Mouse (Mus musculus): ENCODE data around the gene Inka2.
A peak's percentile ranks its signal among the peaks of the same experiment; 100 is the strongest.

The Inka2 gene

DNA sequence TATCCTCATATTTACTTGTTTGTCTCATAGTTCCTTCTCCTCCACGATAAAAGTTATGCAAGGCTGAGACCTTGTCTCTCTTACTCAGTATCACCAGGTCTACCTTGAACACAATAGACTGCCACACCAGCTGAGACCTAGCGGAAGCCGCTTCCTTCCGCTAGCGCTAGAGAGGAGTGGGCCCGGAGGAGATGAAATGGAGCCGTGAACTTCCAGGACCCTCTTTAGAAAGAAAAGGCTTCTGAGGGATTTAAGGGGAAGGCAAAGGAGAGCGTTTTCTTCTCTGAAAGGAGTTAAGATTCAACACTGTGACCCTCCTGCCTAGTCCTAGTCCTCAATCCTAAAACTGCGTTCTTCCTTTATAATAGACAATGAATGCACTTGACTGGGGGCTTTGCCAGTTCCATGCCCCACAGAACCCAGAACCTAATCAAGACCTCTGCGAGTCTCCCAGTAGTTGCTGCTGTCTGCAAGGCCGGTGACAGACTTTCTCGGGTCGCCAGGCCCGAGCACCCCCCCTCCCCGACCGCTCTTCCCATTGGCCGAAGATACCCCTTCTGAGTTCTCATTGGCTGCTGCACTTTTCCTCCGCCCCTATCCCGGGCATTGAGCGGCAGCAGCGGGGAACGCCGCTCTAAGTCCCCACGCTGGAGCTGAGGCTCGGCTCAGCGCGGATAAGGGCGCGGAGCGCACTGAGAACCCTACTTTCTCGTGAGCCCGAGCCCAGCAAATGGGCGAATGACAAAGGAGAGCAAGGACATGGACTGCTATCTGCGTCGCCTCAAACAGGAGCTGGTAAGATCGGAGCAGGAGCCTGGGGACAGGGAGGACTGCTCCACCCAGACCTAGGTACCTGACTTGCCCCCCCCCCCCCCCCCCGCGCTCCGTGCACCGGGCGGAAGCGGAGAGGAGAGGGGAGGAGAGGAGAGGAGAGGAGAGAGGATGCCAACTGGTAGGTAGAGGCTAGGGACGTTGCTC is at the start of gene Inka2:
Gene Inka2, plus strand, starts transcription at position 569 of the 978 bp plus-strand sequence.
- DNase-seq = peak; percentile 67

DNA sequence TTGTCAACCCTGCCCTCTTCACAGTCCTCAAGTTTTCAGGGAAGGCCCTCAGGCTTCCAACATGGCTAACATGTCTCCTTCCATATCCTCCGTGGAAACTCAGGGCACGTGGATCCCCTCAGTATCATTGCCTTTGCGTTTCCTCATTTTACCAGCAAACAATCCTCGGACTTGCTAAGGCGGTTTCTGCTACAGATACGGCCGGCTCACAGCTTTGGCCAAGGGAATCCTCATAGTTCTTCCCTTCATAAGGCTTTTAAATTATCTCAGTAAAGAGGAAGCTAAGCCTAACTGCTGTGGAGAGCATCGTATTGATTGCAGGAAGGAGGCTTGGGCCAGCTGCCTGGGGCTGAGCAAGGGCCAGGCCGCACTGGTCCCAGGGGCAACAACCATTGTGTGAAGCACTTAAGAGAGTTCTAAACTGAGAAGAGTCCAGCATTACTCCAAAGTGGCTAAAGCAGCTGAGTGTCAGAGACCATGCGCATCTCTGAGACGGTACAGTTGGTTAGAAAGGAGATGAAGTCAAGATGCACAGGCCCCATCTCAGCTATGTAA is 49.3 kb upstream of the Inka2 start:
- DNase-seq = no peak

DNA sequence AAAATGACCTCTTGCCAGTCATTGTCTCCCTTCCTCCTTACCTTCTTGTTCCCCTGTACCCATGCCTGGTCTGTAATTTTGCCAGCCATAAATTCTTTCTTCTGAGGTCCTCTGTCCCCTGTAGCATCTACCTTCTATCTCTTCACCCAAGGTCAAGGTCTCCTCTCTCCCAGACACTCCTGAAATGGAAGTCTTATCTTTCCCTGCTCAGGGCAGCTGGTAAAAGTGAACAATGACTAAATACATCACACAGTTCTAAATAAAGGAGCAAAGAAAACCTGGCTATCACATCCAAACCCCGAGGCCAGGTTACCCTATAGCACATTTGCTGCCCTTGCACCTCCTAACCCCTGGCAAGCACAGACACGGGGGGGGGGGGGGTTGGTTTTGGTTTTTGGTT is 43.9 kb upstream of the Inka2 start:
- no peak for DNase-seq

DNA sequence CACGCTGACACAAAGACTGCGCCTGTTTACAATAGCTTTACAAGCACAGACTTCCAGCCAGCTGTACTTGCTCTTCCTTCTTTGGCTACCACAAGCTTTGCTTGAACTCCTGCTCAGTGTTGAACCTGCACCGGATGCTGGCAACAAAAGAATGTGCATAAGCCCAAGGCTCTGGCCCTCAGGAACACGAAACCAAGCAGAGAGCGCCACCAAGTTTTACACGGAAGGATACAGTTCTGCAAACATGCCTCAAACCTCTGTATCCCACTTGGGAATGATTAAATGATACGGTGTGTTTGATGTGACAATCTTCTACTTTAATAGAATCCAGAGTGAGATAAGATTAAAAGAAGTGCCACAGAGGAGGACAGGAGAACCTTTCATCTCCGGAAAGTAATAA is 41.4 kb upstream of the Inka2 start:
- DNase-seq = peak; percentile 12

DNA sequence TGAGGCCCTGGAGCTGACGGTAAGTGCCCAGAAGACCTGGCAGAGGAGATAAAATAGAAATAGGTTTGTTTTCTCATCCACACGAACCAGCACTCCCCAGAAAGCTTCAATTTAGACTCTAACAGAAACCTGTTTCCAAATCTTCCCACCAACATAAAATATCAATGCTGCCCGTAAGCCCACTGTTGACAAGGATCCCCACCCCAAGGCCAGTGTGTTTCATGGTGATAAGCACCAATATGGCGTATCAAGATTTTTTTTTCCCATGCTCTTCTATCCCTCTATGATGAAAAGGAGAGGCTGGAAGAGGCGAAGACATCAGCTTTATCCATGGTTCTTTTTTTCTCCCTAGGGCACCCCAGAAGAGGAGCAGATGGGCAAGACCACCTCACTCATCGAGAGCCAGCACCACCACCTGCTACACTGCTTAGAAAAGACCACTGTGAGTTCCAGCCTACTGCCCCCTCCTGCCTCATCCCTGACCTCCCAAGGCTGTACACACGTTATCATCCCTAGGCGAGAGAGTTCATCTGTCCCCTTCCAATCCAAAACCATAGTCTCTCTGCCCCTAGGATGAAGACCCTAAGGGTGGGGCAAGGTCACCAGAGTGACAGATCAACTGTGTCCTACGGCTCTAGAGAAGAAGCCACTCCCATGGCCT is 39.2 kb upstream of the Inka2 start:
- no peak for DNase-seq

DNA sequence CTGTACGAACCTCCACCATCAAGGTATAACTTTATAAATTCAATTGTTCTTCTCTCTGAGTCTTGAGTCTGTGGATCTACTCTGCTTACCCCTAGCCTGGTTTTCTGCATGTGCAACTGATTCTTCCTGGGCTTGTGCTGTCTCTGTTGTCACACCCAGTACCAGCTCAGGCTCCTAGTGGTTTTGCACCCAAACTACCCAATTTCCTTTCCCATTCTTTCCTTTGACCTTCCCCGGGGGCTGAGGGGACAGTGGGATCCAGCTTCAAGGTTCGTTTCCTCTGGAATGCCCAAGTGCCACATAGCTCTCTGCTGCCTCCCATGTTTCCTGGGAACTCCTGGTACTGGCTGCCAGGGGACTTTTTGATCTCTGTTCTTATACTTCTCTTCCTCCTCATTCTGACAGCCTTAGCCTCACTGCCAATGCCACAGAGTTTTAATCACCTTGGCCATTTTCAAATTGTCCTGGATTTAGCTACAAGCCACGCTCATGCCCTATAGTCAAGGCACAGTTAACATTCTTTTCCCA is 37.3 kb upstream of the Inka2 start:
- no peak for DNase-seq

DNA sequence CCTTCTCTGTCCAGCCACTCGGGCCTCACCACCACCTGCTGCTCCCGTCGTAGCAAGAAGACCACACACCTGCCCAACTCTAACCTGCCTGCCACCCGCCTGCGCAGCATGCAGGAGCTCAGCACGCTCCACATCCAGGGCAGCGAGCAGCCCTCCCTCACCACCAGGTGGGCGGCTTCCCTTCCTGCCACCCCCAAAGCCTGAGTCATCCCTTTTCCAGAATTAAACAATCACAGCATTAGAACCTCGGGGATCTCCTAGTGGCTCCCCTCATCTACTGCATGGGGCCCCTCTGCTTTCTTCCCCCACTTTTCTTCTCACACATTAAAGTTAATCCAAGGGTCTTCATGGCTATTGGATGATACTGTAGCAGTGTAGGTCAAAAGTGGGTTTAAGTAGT is 36.2 kb upstream of the Inka2 start:
- DNase-seq = no peak

DNA sequence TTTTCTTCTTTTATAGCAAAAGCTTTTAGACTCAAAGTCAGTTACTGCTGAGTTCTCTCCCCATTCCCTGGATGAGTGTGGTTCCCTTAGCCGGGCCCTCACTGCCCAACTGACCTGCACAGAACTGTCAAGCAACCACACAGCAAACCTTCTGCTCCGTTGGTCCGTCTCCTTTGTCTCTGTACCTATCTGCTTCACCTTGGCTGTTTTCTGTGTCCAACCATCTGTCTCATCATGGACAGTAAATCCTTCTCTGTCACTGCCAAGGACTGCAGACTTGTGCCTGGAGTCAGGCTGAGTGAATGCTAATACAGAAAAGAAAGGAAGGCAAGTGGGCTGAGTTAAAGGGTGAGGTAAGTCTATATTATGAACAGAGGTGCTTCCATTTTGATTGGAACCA is 34.6 kb upstream of the Inka2 start:
- no peak for DNase-seq

DNA sequence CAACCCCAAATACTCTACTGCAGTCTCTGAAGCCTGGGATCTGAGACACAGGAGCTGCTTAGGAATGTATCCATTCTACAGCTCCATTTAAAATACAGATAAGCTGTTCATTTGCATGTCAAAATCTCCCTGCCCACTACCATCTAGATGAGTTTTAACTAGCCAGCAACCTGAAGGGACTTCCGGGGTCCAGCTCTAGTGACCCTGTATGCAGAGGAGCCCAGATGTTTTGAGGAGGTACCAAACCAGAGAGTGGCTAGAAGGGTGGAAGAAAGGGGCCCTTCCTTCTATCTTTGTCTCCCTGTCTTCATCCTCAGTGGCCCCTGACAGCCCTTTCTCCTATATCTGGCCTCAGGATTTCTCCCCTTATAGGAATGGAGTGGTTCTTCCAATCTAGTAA is 33.6 kb upstream of the Inka2 start:
- no peak for DNase-seq

DNA sequence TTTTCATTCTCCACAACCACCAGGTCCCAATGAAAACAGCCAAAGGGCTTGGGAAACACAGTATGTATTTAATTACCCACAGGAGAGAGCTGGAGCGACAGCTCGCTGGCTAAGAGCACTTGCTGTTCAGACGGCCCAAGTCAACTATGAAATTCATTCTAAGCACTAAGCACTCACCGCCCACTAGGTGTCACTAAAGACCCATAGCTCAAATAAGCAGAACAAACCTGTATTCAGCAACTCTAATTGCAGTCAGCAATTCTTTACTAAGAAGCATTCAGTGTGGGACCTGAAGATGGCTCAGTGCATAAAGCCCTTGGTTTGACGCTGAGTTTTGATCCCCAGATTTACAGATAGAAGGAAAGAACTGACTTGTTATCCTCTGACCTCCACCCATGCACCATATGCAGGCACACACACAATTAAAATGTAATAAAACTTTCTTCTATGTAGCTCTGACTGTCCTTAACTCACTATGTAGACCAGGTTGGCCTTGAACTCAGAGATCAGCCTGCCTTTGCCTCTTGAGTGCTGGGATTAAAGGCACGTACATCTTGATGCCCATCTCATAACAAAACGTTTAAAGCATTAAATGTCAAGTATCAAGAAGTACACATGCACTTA is 29.7 kb upstream of the Inka2 start:
- peak; percentile 52 for DNase-seq

DNA sequence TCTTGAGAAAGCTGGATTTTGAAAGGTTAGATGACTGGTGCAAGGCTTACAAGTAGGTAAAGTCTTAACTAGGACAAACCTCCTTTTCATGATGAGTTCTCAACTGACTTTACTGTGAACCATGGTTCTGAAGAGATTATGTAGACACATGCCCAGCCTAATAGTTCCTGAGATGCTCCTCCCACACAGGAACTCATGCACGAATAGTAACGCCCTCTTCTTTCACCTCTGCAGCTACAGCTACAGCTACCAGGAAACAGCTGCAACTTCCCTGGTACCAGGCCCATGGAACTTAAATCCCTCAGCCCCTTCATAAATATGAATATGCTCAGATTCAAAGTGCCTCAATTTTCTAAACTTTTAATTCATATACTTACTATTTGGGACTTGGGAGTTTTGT is 28.5 kb upstream of the Inka2 start:
- no peak for DNase-seq

DNA sequence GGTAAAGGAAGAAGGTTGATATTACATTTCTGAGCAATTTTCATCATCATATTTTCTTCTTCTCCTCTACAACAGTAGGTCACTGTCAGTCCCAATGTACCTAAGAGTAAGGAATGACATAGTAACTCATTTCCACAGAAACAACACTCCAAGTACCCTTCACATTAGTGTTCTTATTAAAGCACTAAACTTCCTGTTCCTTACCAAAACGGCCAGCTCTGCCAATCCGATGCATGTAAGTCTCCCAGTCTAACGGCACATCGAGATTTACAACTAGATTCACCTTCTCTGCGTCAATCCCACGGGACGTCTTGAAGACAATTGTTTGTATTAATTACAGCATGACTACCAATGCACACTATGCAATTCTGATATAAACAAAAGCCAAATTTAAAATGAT is 24.1 kb upstream of the Inka2 start:
- DNase-seq = no peak

DNA sequence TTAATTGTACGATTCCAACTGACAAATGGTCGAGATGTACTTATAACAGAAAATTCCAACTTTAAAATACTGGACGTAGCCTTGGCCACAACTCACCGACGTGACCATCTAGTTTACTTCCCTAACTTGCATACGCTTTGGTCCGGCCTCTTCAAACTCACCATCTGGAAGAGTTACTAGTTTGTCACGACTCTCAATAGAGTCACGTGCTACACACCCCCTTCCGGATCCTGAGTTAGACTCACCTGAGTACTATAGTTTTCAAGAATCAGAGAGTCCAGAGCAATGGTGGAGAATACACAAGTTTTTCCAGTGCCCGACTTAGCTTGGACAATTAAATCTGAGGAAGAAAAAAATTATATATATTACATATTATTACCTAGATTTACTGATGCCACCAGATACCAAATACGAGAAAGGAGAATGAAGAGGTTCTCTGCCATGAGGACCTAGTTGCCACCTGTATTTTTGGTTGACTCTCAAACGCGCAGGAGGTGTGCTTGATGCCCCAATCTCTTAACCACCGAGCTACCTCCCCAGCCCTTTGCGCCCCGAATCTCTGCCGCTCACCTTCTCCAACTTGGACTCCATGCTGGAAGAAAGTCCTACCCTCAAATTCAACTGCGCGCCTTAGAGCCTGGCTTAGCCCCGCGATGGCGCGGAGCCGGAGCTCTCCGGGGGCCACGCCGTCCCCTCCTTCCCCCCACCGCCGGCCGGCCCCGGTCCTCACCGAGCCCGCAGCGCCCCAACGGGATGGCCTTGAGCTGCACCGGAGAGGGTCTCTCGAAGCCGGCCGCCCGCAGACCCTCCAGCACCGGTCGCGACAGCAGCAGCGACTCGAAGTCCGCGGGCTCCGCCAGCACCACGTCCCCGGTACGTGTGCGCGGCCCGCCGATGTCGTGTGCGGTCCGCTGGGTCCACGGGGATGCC is 17.7 kb upstream of the Inka2 start:
- no peak for DNase-seq

DNA sequence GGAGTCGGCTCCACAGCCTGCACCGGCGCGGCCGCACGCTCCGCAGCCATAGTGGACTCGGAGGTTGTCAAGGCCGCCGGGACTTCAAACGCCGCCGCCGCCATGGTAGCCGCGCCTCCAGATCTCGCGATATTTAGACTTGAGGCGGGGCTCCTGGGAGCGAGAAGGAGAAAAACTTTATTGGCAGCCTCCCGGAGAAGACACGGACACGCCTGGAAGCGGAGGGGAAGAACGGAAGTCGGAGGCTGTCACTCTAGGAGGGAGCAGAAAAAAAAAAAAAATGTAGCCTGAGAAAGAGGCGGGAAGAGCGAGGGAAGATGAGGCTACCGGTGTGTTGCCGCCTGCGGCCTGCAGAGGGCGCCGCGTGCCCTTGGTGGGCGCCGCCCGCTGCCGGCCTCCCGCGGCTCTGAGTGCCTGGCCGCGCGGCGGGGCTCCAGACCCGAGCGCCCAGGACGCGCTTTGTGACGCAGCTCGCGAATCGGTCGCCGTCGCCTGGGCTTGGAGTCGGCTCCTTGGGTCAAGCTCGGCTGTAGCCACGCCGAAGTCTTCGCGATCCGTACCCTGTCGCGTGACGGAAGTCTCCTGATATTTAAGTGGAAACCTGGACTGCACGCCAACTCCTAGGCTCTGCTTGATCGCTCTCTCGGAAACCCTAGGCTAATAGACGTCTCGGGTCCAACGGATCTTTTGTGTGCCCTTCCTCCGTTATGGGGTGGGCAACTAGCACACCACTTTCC is 16.9 kb upstream of the Inka2 start, which contains the start of gene Ddx20:
Gene Ddx20, minus strand, starts transcription at position 251 of the 737 bp plus-strand sequence.
- DNase-seq = peak; percentile 96

DNA sequence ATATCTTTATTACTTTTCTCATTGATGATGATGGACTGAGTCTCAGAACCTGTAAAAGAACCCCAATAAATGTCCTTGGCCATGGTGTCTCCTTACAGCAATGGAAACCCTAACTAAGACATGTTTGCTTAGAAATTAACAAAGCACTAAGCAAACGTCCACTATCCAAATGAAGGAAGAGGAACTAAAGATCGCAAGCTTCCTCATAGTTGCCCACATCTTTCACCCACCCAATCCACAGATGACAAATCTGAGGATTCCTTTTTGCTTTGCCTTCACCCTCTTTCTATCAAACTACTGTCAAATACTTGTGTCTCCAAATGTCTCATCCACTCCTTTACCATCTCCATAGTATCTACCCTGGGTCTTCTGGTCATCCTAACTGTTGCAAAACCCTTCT is 15.9 kb upstream of the Inka2 start:
- DNase-seq = no peak

DNA sequence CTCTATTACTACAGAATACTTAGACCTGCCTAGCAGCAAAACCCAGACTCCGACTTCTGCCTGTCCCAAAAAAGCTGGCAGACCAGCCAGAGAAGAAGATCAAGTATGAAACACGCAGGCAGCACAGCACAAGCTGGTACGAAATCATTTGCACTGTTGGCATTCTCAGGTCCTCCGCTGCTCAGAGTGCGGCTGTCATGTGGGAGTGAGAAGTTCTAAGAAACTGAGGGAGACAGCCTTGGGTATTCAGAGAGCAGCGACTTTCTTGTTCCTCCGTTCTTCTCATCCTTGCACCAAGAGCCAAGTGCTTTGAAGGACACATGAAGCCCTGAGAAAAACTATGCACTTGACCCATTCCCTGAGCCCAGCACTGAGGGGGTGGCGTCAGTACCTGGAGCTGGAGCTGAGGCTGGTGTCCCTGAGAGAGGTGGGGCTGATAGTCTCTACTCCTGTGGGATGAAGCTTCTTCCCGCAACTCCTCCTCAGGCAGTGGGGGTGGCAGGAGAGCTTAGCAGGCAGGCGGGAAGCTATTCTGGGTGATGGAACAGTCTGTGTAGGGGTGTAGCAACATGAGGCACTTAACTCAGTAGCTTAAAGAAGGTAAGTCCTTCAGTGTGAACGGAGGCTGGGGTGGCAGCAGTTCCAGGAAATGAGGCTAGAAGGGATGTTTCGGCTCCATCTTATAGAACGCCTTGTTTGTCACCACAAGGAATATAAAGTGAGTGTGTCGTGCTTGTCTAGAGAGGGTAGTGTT is 10.9 kb upstream of the Inka2 start:
- DNase-seq = no peak

DNA sequence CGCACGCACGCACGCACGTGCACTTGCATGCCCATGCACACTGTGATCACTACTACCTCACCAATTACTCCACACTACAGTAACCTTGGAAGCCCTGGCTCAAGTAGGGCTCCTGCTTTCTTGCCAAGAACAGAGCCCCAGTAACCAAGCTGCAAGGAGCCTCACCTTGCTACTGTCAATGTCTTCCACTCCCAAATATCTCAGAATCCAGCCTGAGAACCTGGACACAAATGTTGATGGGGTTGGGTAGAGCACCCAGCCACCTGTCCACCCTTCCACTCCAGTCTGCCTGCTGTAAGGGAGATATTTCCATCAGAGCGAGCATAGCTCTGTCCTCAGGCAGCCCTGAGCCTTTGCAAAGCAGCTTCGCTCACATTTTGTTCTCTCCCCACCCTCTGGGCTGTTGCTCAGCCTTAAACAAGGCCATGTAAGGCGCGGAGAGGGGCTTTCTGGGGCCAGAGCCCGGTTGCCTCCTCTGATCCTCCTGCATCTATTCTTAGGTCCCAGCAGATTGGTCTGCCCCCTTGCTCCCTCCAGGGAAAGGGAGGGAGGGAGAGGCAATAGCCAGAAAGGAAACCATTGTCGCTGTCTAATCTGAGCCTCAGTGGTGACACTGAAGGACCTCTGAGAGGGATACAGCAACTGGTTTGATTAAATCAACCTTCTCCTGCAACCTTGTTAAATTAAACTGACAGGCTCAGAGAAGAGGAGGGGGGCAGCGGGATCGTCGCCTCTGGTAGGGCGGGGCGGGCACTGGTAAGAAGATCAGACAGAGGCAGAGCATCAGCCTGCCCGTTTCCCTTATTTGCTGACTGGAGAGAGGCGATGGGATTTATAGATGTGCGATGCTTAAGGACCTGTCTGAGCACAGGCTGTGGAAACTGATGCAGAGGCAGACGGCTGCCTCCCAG is 8.7 kb upstream of the Inka2 start:
- DNase-seq = no peak

DNA sequence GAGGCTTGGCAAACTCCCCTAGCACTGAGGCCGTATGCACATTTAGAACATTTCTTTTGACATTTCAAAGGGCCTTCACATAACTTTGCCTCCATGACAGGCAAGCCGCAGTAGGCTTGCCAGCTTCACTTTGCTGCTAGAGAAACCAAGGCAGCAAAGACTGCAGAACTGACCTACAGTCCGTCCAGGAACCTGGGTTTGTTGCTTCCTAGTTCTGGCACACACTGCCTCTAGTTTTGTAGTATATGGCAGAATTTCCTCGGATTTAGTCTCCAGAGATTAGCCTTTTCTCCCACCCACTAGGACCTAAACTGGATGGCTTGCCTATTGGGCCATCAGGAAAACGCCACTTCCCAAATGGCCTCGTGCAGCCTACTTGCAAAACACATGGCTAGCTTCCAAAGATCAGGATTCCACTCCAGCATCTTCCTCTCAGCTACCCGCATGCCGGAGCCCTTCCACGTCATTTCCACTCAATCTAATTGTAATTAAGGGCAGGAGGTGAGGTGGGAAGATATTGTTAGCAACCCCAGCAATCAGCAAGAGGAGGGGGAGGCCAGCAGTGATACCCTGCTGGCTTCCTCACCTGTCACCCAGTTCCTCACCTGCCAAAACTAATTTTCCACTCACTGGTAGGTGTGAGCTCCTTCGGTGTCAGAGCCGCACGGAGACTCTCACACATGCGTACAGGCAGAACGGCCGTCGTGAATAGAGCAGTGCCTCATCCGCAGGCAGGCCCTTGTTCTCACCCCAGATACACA is 7.8 kb upstream of the Inka2 start:
- DNase-seq = no peak

DNA sequence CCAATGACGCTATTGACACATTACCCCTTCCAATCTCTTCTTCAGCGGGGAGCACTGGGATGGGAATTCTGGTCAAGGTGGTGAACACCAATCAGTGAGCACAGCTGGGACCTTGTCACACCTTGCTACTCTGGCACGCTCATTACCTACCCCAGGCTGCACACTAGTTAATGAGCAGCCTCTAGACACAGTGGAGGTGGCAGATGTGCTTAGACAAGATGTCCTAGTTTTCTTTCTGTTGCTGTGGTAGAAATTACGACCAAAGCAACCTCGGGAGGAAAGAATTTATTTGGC is 7.3 kb upstream of the Inka2 start:
- no peak for DNase-seq

Data from kidney, adult 11 months (tissue).